Mouse (Mus musculus) T-helper 2 cell (primary cell): ENCODE data around the gene C1rb.

Source experiments
- in situ Hi-C: fragments of 300-600 bp; cut with MboI, MseI; formaldehyde crosslinking; loops from one replicate; pipeline ENCODE4 v1.15.1; 2025; ENCODE audit warnings: high pct_unique_total_duplicates

C1rb gene

DNA sequence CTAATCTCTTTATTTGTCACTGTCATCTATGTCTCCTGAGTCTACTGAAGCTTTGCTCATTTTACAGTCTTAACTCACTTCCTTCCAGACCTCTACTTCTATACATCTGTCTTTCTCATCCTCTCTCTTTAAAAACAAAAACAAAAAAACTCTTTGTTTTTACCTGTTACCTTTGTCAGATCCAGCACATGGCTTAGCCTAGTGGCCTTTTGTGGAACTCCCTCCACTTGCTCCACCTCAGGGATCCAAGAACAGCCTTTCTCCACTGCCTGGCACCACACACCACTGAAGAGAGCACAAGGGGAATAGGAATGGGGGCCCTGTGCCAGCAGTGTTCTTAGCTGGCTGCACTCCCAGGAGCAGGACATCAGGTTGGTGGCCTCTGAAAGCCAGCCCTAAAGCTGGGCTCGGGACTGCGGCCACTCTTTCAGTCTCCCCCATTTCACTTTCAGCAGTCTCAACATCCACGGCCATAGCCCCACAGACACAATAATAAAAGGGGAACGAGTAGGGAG, 22.1 kb downstream of the C1rb start:
- in situ Hi-C loops, result no loop called here

- in situ Hi-C loops, result no loop called here
These were observed 23.0 kb downstream of the C1rb start for GRCm38 (mm10) chr6:124593121-124593520.

- in situ Hi-C loops, result no loop called here
These were observed 31.9 kb downstream of the C1rb start for GRCm38 (mm10) chr6:124602031-124602430.

GRCm38 (mm10) chr6:124625612-124626011, 55.5 kb downstream of the C1rb start:
- in situ Hi-C loops, result loop anchor here (5.0 kb wide), 1 partner anchor 93 kb away; no protein-coding TSS in a partner anchor

- in situ Hi-C loops, result loop anchor here (5.0 kb wide), 1 partner anchor 94 kb away; no protein-coding TSS in a partner anchor
These were observed 56.1 kb downstream of the C1rb start for GRCm38 (mm10) chr6:124626184-124626583.

DNA sequence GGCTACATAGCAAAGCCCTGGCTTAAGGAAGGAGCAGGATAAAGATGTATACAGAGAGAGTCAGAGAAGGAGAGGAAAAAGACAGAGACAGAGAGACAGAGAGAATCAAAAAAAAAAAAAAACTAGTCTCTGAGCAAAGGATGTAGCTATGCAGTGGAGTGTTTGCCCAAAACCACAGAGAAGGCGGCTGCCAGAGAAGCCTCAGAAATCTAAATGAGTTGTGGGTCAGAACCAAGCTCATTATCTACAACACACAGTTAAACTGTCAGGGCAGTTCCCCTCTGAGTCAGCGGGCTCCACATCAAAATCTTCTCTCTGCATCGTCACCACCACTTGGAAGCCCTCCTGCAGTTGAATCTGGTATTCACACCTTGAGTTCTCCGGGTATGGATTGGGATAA, 60.7 kb downstream of the C1rb start:
- in situ Hi-C loops, result no loop called here
